Mouse (Mus musculus): ENCODE data around the gene Tgfbr2. TPM values are rescaled to one million over a fixed set of nuclear protein-coding genes. Genes with fewer than 3 reads are reported as not detected.
"Not testable (repeated sequence)": the region's sequence is repeated elsewhere in the genome, so short reads cannot be mapped to it uniquely, and the experiment has no call there.

The Tgfbr2 gene
- polyA plus RNA-seq, 1 experiment: 8.1 TPM

DNA sequence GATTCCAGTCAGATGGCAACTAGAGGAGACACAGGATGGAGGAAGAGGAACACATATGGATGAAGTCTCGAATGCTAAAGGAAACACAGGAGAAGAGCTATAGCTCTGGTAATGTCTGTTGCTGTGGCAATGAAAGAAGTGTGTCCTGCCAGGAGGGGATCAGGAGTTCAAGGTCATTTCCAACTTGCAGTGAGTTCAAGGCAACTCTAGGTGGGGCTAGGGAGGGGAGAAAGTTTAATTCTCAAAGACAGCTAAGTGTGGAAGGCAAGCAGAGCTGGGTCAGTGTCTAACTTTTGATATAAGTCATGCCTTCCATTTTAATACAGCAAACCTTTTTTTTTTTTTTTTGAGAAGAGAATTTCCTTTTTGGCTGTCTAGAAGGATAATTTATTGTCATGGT is 125.2 kb downstream of the Tgfbr2 start:
- H3K27ac ChIP-seq (ENCODE audit: insufficient read depth, low read length): no peak overlapping the region
- TF ChIP-seq POLR2A (IDR thresholded peaks at IDR 0.05; ENCODE audit: borderline replicate concordance, insufficient read depth, low read length) (no peak), CTCF (IDR thresholded peaks at IDR 0.05; ENCODE audit: borderline replicate concordance, insufficient read depth, low read depth, low read length) (no peak)
- H3K27me3 ChIP-seq (ENCODE audit: control insufficient read depth, insufficient read depth, low read length): no peaks in the 10 kb centered on the region
- no peak overlapping the region for H3K4me3 ChIP-seq (replicated peaks; ENCODE audit: insufficient read depth, low read depth, low read length)
- no peak for DNase-seq
- 81% methylated on average over 1 of the region's 1 CpGs for WGBS
- H3K4me1 ChIP-seq (ENCODE audit: control insufficient read depth, insufficient read depth, low read length): no peaks in the 10 kb centered on the region

- no peak overlapping the region for H3K27ac ChIP-seq (ENCODE audit: insufficient read depth, low read length)
- WGBS: 4% methylated on average over 3 of the region's 3 CpGs
Measured at GRCm38 (mm10) chr9:116041787-116042186, 133.4 kb downstream of the Tgfbr2 start.

DNA sequence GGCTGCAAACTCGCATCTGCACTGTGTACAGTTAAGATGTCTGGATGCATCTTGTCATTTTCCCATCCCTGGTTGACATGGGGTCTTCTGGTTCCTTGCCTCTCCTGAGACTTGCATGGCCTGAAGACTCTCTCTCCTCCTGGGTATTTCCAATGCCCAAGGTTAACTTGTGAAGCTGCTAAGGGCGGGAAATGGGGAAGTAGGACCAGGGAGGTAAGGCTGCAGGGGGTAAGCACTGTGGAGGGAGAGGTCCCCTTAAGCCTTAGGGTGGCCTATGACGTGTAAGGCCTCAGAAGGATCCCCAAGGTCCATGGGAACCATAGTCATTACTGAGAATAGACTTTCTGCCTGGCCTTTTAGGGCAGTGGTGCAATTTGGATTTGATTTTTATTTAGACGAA is 133.8 kb downstream of the Tgfbr2 start:
- H3K27ac ChIP-seq (ENCODE audit: insufficient read depth, low read length): no peak overlapping the region
- TF ChIP-seq POLR2A (IDR thresholded peaks at IDR 0.05; ENCODE audit: borderline replicate concordance, insufficient read depth, low read length): no peak
- no peak for TF ChIP-seq CTCF (IDR thresholded peaks at IDR 0.05; ENCODE audit: borderline replicate concordance, insufficient read depth, low read depth, low read length)
- no peak for DNase-seq
- no peaks in the 10 kb centered on the region for H3K4me1 ChIP-seq (ENCODE audit: control insufficient read depth, insufficient read depth, low read length)
- no peak overlapping the region for H3K4me3 ChIP-seq (replicated peaks; ENCODE audit: insufficient read depth, low read depth, low read length)
- H3K27me3 ChIP-seq (ENCODE audit: control insufficient read depth, insufficient read depth, low read length): no peaks in the 10 kb centered on the region
- 81% methylated on average over 4 of the region's 4 CpGs for WGBS

More at GRCm38 (mm10) chr9:116041787-116042186, 133.4 kb downstream of the Tgfbr2 start:
- Histone ChIP-seq H3K4me1 (ENCODE audit: control insufficient read depth, insufficient read depth, low read length) (no peaks in the 10 kb centered on the region), H3K4me3 (replicated peaks; ENCODE audit: insufficient read depth, low read depth, low read length) (no peak overlapping the region), H3K27me3 (ENCODE audit: control insufficient read depth, insufficient read depth, low read length) (no peaks in the 10 kb centered on the region)
- peak; percentile 62 to 79 for DNase-seq
- TF ChIP-seq POLR2A (IDR thresholded peaks at IDR 0.05; ENCODE audit: borderline replicate concordance, insufficient read depth, low read length) (no peak), CTCF (IDR thresholded peaks at IDR 0.05; ENCODE audit: borderline replicate concordance, insufficient read depth, low read depth, low read length) (peak; percentile 80)

DNA sequence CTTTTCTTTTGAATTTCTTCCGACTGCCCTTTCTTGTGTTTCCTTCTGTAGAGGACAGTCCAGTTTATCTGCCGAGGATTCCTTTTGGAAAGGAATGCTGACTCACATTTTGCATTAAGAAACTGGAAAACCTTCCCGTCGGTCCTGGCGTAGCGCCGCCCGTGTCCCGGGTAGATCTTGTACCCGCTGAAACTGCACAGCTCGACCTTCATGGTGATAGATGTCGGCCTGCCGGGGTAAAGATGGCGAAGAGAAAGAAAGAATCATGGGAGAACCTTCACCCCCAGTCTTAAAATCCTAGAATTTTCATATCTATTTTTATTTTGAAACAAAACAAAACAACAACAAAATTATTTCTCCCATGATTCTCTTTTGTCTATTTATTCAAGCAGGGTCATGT is 134.3 kb downstream of the Tgfbr2 start:
- not testable (repeated sequence) for H3K4me1 ChIP-seq (ENCODE audit: control insufficient read depth, insufficient read depth, low read length); H3K4me3 ChIP-seq (replicated peaks; ENCODE audit: insufficient read depth, low read depth, low read length); DNase-seq; H3K27ac ChIP-seq (ENCODE audit: insufficient read depth, low read length); H3K27me3 ChIP-seq (ENCODE audit: control insufficient read depth, insufficient read depth, low read length)
- WGBS: 93% methylated on average over 14 of the region's 14 CpGs

DNA sequence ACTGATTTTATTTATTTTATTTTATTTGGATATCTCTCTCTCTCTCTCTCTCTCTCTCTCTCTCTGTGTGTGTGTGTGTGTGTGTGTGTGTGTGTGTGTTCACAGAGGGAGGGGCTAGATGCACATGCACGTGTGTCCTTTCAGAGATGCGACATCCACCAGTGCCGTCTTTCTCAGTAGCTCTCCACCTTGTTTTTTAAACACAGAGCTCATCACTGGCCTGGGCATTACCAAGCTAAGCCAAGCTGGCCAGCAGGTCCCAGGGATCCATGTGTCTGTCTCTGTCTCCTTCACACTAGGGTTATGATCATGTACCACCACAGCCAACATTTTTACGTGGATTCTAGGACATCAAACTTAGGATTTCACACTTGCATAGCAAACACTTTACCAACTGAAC is 135.2 kb downstream of the Tgfbr2 start:
- Histone ChIP-seq H3K27ac (ENCODE audit: insufficient read depth, low read length) (no peak overlapping the region), H3K27me3 (ENCODE audit: control insufficient read depth, insufficient read depth, low read length) (no peaks in the 10 kb centered on the region), H3K4me1 (ENCODE audit: control insufficient read depth, insufficient read depth, low read length) (no peaks in the 10 kb centered on the region), H3K4me3 (replicated peaks; ENCODE audit: insufficient read depth, low read depth, low read length) (no peak overlapping the region)
- no peak for TF ChIP-seq POLR2A (IDR thresholded peaks at IDR 0.05; ENCODE audit: borderline replicate concordance, insufficient read depth, low read length)
- TF ChIP-seq CTCF (IDR thresholded peaks at IDR 0.05; ENCODE audit: borderline replicate concordance, insufficient read depth, low read depth, low read length): no peak
- no peak for DNase-seq
- 72% methylated on average over 4 of the region's 4 CpGs for WGBS

DNA sequence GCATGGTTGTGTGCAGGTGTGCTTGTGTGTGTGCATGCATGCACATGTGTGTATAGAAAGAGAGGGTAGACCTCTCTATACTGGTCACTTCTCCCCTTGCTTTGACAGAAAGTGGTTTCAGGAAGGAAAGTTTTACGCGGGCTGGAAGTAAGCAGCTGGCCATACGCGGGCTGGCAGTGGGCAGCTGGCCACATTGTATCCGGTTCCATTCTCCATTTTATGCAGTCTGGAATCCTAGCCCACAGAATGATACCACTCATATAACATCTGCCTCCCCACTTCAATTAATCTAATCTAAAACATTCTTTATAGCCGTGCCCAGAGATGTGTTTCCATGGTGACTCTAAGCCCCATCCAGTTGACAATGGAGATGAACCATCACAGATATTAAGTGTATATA is 136.9 kb downstream of the Tgfbr2 start:
- no peaks in the 10 kb centered on the region for H3K4me1 ChIP-seq (ENCODE audit: control insufficient read depth, insufficient read depth, low read length)
- TF ChIP-seq POLR2A (IDR thresholded peaks at IDR 0.05; ENCODE audit: borderline replicate concordance, insufficient read depth, low read length) (no peak), CTCF (IDR thresholded peaks at IDR 0.05; ENCODE audit: borderline replicate concordance, insufficient read depth, low read depth, low read length) (no peak)
- DNase-seq: no peak
- H3K4me3 ChIP-seq (replicated peaks; ENCODE audit: insufficient read depth, low read depth, low read length): no peak overlapping the region
- no peak overlapping the region for H3K27ac ChIP-seq (ENCODE audit: insufficient read depth, low read length)
- WGBS: 61% methylated on average over 6 of the region's 6 CpGs
- no peaks in the 10 kb centered on the region for H3K27me3 ChIP-seq (ENCODE audit: control insufficient read depth, insufficient read depth, low read length)

Measured in cerebellum, adult 2 months (tissue).